Mouse (Mus musculus): ENCODE measurements around the gene Plekhj1. TPM values are rescaled to one million over a fixed set of nuclear protein-coding genes. Genes with fewer than 3 reads are reported as not detected.

The Plekhj1 gene
- polyA plus RNA-seq, 1 experiment from 2014 or later: 128 TPM

DNA sequence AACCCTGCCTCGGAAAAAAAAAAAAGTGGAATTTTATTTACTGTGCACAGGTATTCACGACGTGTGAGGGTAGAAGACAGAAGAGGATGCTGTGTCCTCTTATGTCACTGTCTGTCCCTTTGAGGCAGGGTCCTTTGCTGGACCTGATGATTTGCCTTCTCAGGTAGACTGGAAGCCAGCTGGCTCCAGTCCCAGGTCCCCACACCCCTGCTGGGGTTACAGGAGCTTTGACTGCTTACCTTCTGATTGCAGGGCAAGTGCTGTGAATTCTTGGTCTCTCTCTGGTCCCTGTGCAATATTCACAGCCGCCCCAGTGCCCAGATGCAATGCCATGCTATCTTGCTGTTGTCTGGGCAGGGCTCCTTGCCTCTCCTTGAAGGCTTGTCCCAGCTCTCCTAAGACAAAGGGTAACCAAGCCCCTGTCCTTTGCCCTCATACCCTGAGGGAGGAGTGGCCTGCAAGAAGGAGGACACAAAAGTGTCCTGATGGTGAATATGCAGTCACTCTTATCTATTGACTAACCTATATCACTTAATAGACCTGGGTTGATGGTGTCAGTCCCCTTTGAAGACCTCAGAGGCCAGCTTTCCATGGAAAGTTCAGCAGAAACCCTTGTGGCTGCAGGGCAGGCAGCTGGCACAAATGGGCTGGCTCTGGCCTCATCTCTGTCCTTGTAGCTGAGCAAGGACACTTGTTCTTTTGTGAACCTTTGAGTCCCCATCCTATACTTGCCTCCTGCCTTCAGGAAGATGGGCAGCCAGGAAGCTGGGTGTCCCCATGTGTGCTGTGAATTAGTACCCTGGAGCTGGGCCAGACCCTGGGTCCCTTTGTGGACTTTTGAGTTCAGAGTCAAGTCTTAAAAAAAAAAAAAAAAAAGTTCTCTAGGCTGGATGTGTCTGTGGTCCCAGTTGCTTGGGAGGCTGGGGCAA, 37.6 kb downstream of the Plekhj1 start:
- H3K4me3 ChIP-seq: no peak overlapping the region
- H3K9ac ChIP-seq: 0 out of 2 replicates have a peak overlapping the region, but pooled peaks have one; percentile 19
- ATAC-seq (ENCODE audit: low FRiP score): no peak
- no peaks in the 10 kb centered on the region for H3K27me3 ChIP-seq
- no peak overlapping the region for H3K4me2 ChIP-seq
- 88% methylated on average over 4 of the region's 4 CpGs for WGBS
- H3K9me3 ChIP-seq: no peaks in the 10 kb centered on the region
- peaks cover 10% of the 10 kb centered on the region for H3K36me3 ChIP-seq
- peaks cover 66% of the 10 kb centered on the region for H3K4me1 ChIP-seq (replicated peaks)
- no peak overlapping the region for H3K27ac ChIP-seq

DNA sequence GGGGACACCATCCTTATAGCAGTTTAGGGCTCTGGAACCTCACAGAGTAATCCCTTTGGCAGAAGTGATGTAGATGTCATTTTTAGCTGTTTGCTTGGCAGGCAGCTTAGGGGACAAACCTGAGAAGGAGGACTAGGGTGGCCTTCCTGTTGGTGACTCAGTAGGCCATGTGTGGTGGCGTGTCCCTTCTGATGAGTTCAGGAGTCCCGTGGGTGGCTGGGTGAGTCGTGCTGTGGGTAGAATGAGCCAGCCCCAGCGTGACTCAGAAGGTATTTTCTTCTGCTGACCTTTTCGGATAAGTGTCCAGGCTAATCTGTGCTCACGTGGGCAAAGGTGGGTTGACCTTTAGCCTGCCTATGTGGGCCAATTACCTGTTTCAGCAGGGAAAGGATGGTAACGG, 39.8 kb downstream of the Plekhj1 start:
- peaks cover 75% of the 10 kb centered on the region for H3K4me1 ChIP-seq (replicated peaks)
- no peaks in the 10 kb centered on the region for H3K9me3 ChIP-seq
- no peak overlapping the region for H3K27ac ChIP-seq
- peak overlapping the region; percentile 98 for H3K9ac ChIP-seq
- H3K36me3 ChIP-seq: no peaks in the 10 kb centered on the region
- no peaks in the 10 kb centered on the region for H3K27me3 ChIP-seq
- H3K4me3 ChIP-seq: no peak overlapping the region
- ATAC-seq (ENCODE audit: low FRiP score): no peak
- WGBS: 89% methylated on average over 7 of the region's 7 CpGs
- H3K4me2 ChIP-seq: no peak overlapping the region

DNA sequence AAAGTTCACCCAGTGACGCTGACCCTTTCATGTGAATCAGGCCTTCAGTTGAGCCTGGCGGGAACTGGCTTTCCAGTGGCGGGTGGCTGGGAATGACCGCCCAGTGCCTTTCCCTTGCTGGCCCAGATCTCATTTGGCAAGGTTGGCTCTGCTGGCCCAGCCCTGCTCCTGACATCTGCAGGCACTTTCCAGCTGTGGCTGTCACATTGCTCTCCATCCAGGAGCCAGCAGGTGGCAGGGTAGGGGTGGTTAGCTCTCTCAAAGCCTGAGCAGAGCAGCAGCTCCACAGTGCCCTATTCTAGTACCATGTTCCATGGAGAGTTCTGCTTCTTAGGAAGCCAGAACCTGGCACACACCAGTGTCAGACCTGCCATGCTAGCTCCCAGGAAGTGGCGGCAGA, 40.7 kb downstream of the Plekhj1 start:
- Histone ChIP-seq H3K9me3 (no peaks in the 10 kb centered on the region), H3K4me1 (replicated peaks) (peaks cover 71% of the 10 kb centered on the region), H3K4me2 (peak overlapping the region; percentile 98; the same call in 1 of the 2 replicates), H3K36me3 (no peaks in the 10 kb centered on the region), H3K27ac (peak overlapping the region; percentile 49), H3K4me3 (peak overlapping the region; percentile 7; the same call in 1 of the 2 replicates), H3K9ac (peak overlapping the region; percentile 98), H3K27me3 (no peaks in the 10 kb centered on the region)
- 40% methylated on average over 5 of the region's 5 CpGs for whole genome bisulfite sequencing
- no peak for ATAC-seq (ENCODE audit: low FRiP score)

DNA sequence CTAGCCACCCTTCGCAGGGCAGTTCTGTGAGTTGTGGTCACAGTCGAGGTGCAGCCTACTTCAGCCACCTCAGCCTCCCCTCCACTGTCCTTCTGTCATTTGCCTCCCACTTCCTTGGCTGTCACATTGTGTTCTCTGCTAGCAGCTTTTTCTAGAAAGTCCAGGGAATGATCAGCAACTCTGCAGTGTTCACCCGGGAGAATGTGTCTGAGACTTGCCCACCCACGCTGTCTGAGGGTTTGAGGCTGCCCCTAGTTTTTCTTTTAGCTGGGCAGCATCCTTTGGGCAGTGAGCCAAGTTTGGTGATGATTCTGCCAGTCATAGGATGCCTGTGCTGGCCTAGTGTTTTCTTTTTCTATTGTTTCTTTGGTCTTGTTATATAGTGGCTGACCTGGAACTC, 41.5 kb downstream of the Plekhj1 start:
- Histone ChIP-seq H3K9ac (peak overlapping the region; percentile 98), H3K36me3 (no peaks in the 10 kb centered on the region), H3K4me2 (peak overlapping the region; percentile 98), H3K4me1 (replicated peaks) (peaks cover 74% of the 10 kb centered on the region), H3K27ac (no peak overlapping the region), H3K9me3 (no peaks in the 10 kb centered on the region), H3K4me3 (peak overlapping the region; percentile 94), H3K27me3 (no peaks in the 10 kb centered on the region)
- WGBS: 76% methylated on average over 4 of the region's 4 CpGs
- no peak for ATAC-seq (ENCODE audit: low FRiP score)

DNA sequence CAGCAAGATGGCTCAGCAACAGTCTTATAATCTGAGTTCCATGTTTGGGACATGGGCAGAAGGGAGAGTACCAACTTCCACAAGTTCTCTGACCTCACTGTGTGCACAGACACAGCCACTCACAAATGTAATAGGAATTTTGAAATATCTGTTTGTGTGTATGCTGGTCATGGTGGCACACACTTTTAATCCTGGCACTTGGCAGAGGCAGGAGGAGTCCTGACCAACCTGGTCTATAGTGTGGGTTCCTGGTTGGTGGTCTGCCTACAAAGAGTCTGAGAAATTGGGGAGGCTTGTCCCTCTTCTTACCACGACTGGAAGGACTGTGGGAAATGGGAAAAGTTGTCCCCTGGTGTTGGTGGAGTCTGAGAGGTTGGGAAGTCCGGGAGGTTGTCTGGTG, 41.9 kb downstream of the Plekhj1 start:
- Histone ChIP-seq H3K27ac (no peak overlapping the region), H3K4me3 (peak overlapping the region; percentile 94), H3K4me2 (peak overlapping the region; percentile 98), H3K36me3 (no peaks in the 10 kb centered on the region), H3K4me1 (replicated peaks) (peaks cover 75% of the 10 kb centered on the region), H3K27me3 (no peaks in the 10 kb centered on the region), H3K9ac (peak overlapping the region; percentile 98), H3K9me3 (no peaks in the 10 kb centered on the region)
- ATAC-seq (ENCODE audit: low FRiP score): no peak
- 69% methylated on average over 2 of the region's 2 CpGs for WGBS

DNA sequence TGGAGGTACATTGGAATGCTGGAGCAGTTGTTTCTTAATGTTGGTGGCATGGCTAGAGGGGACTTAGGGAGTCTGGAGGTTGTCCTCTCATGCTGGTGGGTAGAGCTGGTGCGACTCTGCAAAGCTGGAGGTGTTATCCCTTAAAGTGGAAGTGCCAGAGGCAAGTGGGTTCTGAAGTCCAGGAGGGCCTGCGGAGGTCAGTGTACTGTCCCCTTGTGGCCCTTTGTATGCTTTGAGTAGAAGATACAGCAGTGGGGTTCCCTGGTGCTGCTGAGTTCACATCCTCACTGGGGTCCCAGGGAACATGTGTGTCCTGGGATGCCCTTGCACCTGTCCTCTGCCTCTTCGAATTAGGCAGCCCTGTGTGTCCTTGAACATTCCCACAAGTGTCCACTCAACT, 42.3 kb downstream of the Plekhj1 start:
- Histone ChIP-seq H3K4me1 (replicated peaks) (peaks cover 75% of the 10 kb centered on the region), H3K4me2 (peak overlapping the region; percentile 98)

DNA sequence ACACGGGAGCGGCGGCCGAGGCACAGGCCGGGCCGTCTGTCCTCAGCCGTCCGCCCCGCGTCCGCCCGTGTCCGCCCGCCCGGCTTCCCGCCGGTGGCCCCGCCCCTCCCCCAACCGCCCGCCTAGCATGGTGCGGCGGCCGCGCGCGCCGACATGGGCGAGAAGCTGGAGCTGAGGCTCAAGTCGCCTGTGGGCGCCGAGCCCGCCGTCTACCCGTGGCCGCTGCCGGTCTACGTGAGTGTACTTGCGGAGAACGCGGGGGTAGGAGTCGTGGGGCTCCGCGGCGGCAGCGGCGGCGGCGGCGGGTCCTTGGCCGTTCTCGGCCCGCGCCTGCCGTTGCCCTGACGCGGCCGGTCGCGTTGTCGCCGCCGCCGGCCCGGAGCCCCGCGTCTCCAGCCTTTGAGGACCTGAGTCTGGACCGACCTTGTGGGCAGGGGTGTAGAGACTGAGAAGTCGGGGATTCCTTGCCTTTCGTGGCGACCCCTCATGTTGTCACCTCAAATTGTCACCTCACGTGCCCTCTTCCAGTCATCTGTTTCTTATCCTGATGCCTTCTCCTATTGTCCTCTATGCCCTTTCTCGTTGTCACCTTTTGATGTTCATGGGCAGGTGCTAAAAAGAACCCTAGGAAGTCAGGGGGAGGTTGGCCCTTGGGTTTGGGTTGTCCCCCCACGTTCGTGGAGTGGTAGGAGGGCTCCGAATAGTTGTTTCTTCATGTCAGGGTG, 43.0 kb downstream of the Plekhj1 start:
- Histone ChIP-seq H3K4me1 (replicated peaks) (peaks cover 68% of the 10 kb centered on the region), H3K27me3 (no peaks in the 10 kb centered on the region), H3K9me3 (no peaks in the 10 kb centered on the region), H3K9ac (peak overlapping the region; percentile 98), H3K27ac (peak overlapping the region; percentile 89), H3K4me3 (peak overlapping the region; percentile 94), H3K4me2 (peak overlapping the region; percentile 98), H3K36me3 (no peaks in the 10 kb centered on the region)
- no peak for ATAC-seq (ENCODE audit: low FRiP score)
- under 1% methylated on average over 67 of the region's 75 CpGs for WGBS

More for the DNA sequence above, 42.3 kb downstream of the Plekhj1 start:
- H3K27ac ChIP-seq: no peak overlapping the region
- H3K36me3 ChIP-seq: no peaks in the 10 kb centered on the region
- no peak for ATAC-seq (ENCODE audit: low FRiP score)
- H3K27me3 ChIP-seq: no peaks in the 10 kb centered on the region
- peak overlapping the region; percentile 94 for H3K4me3 ChIP-seq
- H3K9me3 ChIP-seq: no peaks in the 10 kb centered on the region
- peak overlapping the region; percentile 98 for H3K9ac ChIP-seq
- 39% methylated on average over 3 of the region's 3 CpGs for WGBS

DNA sequence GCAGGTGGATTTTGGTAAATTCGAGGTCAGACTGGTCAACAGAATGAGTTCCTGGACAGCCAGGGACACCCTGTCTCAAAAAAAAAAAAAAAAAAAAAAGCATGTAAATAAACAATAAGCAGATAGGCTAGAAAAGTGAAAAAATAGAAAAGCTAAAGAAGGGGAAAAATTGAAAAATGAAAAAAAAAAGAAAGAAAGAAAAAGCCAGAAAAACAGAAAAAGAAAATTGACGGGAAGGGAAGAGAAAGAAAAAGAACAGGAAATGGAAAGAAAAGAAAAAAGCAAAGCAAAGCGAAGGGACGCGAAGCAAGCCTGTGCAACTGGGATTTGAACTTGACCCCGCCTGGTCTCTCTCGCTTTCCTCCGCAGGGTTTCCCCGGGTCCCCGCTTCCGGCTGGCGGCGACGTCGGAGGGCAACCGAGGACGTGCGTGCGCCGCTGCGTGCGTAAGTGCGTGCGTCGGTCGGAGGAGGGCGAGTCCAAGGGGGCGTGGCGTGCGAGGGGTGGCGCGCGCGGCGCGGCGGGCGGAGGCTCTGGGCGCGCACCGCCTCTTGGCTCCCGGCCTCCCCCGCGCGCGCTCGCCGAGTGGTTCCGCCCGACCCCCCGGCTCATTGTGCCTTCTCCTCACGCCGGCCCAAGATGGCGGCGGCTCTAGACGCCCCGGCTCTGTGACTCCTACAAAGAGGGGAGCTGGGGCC, 43.7 kb downstream of the Plekhj1 start, which contains the start of gene Dot1l:
Dot1l (plus strand) TSS at position 613 of the 697 bp plus-strand sequence.
- no peaks in the 10 kb centered on the region for H3K9me3 ChIP-seq
- H3K27ac ChIP-seq: peak within 1 kb of the TSS; percentile 89
- WGBS: 3% methylated on average over 22 of the region's 57 CpGs
- peak within 1 kb of the TSS; percentile 98 for H3K9ac ChIP-seq
- peak within 1 kb of the TSS; percentile 98 for H3K4me2 ChIP-seq
- H3K4me1 ChIP-seq (replicated peaks): peaks cover 61% of the 10 kb centered on the region
- no peaks in the 10 kb centered on the region for H3K36me3 ChIP-seq
- H3K27me3 ChIP-seq: no peaks in the 10 kb centered on the region
- H3K4me3 ChIP-seq: peak within 1 kb of the TSS; percentile 94
- peak; percentile 91 for ATAC-seq (ENCODE audit: low FRiP score)

DNA sequence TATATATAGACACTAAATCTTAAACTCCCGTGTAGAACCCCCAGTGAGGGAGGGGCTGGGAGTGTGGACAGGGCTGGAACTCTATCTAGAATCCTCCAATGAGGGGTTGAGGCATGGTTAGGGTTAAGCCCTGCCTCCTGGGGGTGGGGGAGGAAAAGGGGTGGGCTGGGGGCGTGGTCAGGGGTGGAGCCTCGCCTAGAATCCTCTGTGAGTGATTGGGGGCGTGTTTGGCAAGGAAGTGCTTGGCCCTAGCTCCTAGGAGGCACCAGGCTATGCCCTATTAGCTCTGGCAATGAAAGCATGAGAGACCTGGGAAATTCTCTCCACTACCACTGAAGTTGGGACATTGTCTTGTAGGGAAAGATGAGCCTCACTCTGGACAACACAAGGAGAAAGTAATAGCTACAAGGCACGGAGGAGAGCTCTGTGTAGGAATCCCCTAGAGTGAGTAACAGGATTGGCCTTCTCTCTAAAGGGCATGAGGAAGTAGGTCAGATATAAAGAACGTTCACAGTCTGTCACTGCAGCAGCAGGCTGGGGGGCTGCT, 46.3 kb downstream of the Plekhj1 start:
- Histone ChIP-seq H3K36me3 (no peaks in the 10 kb centered on the region), H3K27me3 (no peaks in the 10 kb centered on the region), H3K9me3 (no peaks in the 10 kb centered on the region), H3K4me3 (peak overlapping the region; percentile 1; the same call in 1 of the 2 replicates), H3K4me2 (peak overlapping the region; percentile 37), H3K9ac (no peak overlapping the region), H3K27ac (peak overlapping the region; percentile 3; the same call in 1 of the 2 replicates), H3K4me1 (replicated peaks) (peaks cover 35% of the 10 kb centered on the region)
- ATAC-seq (ENCODE audit: low FRiP score): peak; percentile 18; the same call in 1 of the 2 replicates
- 5% methylated on average over 6 of the region's 6 CpGs for WGBS

DNA sequence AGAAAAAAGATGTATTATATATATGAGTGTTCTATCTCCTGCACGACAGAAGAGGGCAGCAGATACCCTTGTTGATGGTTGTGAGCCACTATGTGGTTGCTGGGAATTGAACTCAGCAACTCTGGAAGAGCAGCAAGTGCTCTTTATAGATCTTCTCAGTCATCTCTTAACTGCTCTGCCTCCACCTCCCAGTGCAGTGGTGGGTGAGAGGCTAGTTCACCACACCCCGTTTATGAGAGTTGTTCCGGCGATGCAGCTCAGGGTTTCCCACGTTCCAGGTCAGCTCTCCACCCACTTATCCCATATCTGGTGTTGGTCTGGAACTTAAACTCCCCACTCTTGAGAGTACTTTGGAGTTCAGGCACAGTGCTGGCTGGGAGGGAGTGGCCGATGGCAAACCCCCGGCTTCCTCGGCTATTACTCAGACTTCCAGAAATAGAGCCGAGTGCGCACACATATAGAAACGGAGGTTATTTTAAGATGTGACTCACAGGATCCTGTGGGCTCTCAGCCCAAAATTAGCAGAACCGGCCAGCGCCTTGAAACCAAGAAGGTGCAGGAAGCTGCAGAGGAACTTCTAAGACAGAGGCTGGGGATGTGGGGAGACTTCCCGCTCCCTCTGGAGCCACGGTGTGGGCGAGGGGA, 47.1 kb downstream of the Plekhj1 start:
- no peaks in the 10 kb centered on the region for H3K9me3 ChIP-seq
- H3K4me3 ChIP-seq: 0 out of 2 replicates have a peak overlapping the region, but pooled peaks have one; percentile 9
- H3K36me3 ChIP-seq: no peaks in the 10 kb centered on the region
- no peak for ATAC-seq (ENCODE audit: low FRiP score)
- no peaks in the 10 kb centered on the region for H3K27me3 ChIP-seq
- H3K4me1 ChIP-seq (replicated peaks): peaks cover 27% of the 10 kb centered on the region
- H3K4me2 ChIP-seq: peak overlapping the region; percentile 37
- no peak overlapping the region for H3K27ac ChIP-seq
- 17% methylated on average over 16 of the region's 16 CpGs for WGBS
- no peak overlapping the region for H3K9ac ChIP-seq

DNA sequence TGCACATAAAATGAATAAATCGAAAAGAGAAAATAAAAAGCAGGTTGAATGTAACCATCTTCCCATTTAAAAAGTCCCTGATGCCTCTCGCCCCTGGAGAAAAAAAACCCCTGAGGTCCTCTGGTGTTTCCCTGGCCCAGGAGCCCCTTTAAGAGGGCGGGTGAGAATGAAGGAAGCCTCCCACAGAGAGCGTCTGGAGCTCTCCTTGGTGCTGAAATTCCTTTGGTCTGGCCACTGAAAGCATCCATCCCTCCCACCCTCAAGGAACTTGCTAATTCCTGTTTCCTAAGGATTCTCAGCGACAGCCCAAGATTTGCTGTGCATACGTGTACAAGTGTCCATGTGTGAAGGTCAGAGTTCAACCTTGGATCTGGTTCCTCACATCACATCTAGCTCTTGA, 49.8 kb downstream of the Plekhj1 start:
- ATAC-seq (ENCODE audit: low FRiP score): no peak
- H3K9ac ChIP-seq: peak overlapping the region; percentile 35; the same call in 1 of the 2 replicates
- H3K9me3 ChIP-seq: no peaks in the 10 kb centered on the region
- H3K27me3 ChIP-seq: no peaks in the 10 kb centered on the region
- H3K4me1 ChIP-seq (replicated peaks): peaks cover 14% of the 10 kb centered on the region
- no peaks in the 10 kb centered on the region for H3K36me3 ChIP-seq
- WGBS: 16% methylated on average over 6 of the region's 6 CpGs
- no peak overlapping the region for H3K27ac ChIP-seq
- no peak overlapping the region for H3K4me3 ChIP-seq
- H3K4me2 ChIP-seq: no peak overlapping the region
